Mouse (Mus musculus): ENCODE data around the gene Ttc25.
"Not testable (repeated sequence)": the region's sequence is repeated elsewhere in the genome, so short reads cannot be mapped to it uniquely, and the experiment has no call there.

Gene Ttc25

GRCm38 (mm10) chr11:100603813-100604212 is 58.4 kb downstream of the Ttc25 start:
- DNase-seq (ENCODE audit: low spot score in 2 of 2): no peak

- DNase-seq (ENCODE audit: low spot score in 2 of 2): no peak
Observed at GRCm38 (mm10) chr11:100604321-100605005, 59.1 kb downstream of the Ttc25 start.

GRCm38 (mm10) chr11:100605451-100605850 is 60.0 kb downstream of the Ttc25 start:
- DNase-seq (ENCODE audit: low spot score in 2 of 2): no peak

GRCm38 (mm10) chr11:100607121-100607520 is 61.7 kb downstream of the Ttc25 start:
- DNase-seq (ENCODE audit: low spot score in 2 of 2): no peak

- DNase-seq (ENCODE audit: low spot score in 2 of 2): no peak
Observed at GRCm38 (mm10) chr11:100608796-100609195, 63.4 kb downstream of the Ttc25 start.

- no peak for DNase-seq (ENCODE audit: low spot score in 2 of 2)
Observed at GRCm38 (mm10) chr11:100609355-100609996, 64.1 kb downstream of the Ttc25 start.

- no peak for DNase-seq (ENCODE audit: low spot score in 2 of 2)
Observed at GRCm38 (mm10) chr11:100609997-100610680, 64.7 kb downstream of the Ttc25 start.

- no peak for DNase-seq (ENCODE audit: low spot score in 2 of 2)
Observed at GRCm38 (mm10) chr11:100611627-100612026, 66.2 kb downstream of the Ttc25 start.

- DNase-seq (ENCODE audit: low spot score in 2 of 2): no peak
Observed at GRCm38 (mm10) chr11:100613241-100613640, 67.8 kb downstream of the Ttc25 start.

- DNase-seq (ENCODE audit: low spot score in 2 of 2): no peak
Observed at GRCm38 (mm10) chr11:100616332-100616731, 70.9 kb downstream of the Ttc25 start.

- DNase-seq (ENCODE audit: low spot score in 2 of 2): not testable (repeated sequence)
Observed at GRCm38 (mm10) chr11:100616836-100617235, 71.4 kb downstream of the Ttc25 start.

GRCm38 (mm10) chr11:100617480-100617879 is 72.1 kb downstream of the Ttc25 start:
- DNase-seq (ENCODE audit: low spot score in 2 of 2): no peak

- DNase-seq (ENCODE audit: low spot score in 2 of 2): peak; percentile 53 to 82
Observed at GRCm38 (mm10) chr11:100618761-100619484, 73.5 kb downstream of the Ttc25 start, which contains the start of gene Nkiras2. TSS of gene Nkiras2 (plus strand) at chr11:100619244.

- peak; percentile 94 to 96 for DNase-seq (ENCODE audit: low spot score in 2 of 2)
Observed at GRCm38 (mm10) chr11:100619485-100619975, 74.1 kb downstream of the Ttc25 start.

GRCm38 (mm10) chr11:100619982-100620381 is 74.6 kb downstream of the Ttc25 start, which contains the start of gene Dnajc7:
TSS of gene Dnajc7 (minus strand) at chr11:100620168.
- no peak for DNase-seq (ENCODE audit: low spot score in 2 of 2)
